ENCODE assay signal across 14 mouse cellular contexts in genomic region chr6:127338412-127338811, GRCm38 (mm10).
DNase-seq lines count a peak whose midpoint lies in the region; ATAC-seq and TF ChIP-seq lines count a peak whose summit lies in the region.
"Had no signal": no experiment of that assay in that cellular context is flagged by ENCODE, and none has a peak within 500 bp of the region (broad histone marks: within the 10 kb centered on the region; RNA-seq: fewer than 3 reads in every experiment).

No protein-coding gene starts in this region.

- H3K4me1 ChIP-seq in heart, embryonic 12.5 days (replicated peaks): peaks cover 77% of the 10 kb centered on the region
- no peaks in the 10 kb centered on the region for H3K4me1 ChIP-seq in liver, adult 2 months (ENCODE audit: control insufficient read depth, insufficient read depth, low read length)
- peaks cover 12% of the 10 kb centered on the region for H3K4me1 ChIP-seq in liver, postnatal 0 days (ENCODE audit: insufficient read depth)
- peaks cover 23 to 24% of the 10 kb centered on the region in 2 experiments for H3K4me1 ChIP-seq in CH12.LX (ENCODE audit: control insufficient read depth in 1 of 2, insufficient read depth in 2 of 2)

- H3K27me3 ChIP-seq in heart, embryonic 12.5 days (replicated peaks): no peaks in the 10 kb centered on the region
- H3K27me3 ChIP-seq in liver, adult 2 months (ENCODE audit: control insufficient read depth, insufficient read depth, low read length): no peaks in the 10 kb centered on the region
- no peaks in the 10 kb centered on the region for H3K27me3 ChIP-seq in liver, postnatal 0 days (ENCODE audit: insufficient read depth, low read length)
- H3K27me3 ChIP-seq in CH12.LX (replicated peaks): no peaks in the 10 kb centered on the region
- H3K27me3 ChIP-seq: neural tube, embryonic 12.5 days had no signal

- ATAC-seq in heart, embryonic 12.5 days (ENCODE audit: insufficient number of reproducible peaks, low FRiP score): no peak
- ATAC-seq in liver, postnatal 0 days: no peak
- 0 out of 2 replicates have a peak, but pooled peaks have one; percentile 16 for ATAC-seq in common myeloid progenitor, adult 5-6 weeks (replicated peaks; ENCODE audit: low read depth, poor library complexity, severe bottlenecking)

- H3K9ac ChIP-seq in heart, embryonic 12.5 days: no peak overlapping the region
- no peak overlapping the region for H3K9ac ChIP-seq in liver, adult 2 months (ENCODE audit: low read depth, low read length)
- H3K9ac ChIP-seq in liver, postnatal 0 days (replicated peaks): no peak overlapping the region
- H3K9ac ChIP-seq in CH12.LX (ENCODE audit: insufficient read depth, low read depth): no peak overlapping the region
- H3K9ac ChIP-seq: neural tube, embryonic 12.5 days had no signal

- WGBS in heart, embryonic 12.5 days: 17% methylated on average over 6 of the region's 6 CpGs
- WGBS in liver, adult 2 months: 26% methylated on average over 6 of the region's 6 CpGs
- WGBS in liver, postnatal 0 days (ENCODE audit: insufficient replicate concordance): 21% methylated on average over 6 of the region's 6 CpGs

- TF ChIP-seq POLR2A in liver, adult 2 months (IDR thresholded peaks at IDR 0.05; ENCODE audit: extremely low read depth, insufficient read depth, low read length): no peak
- TF ChIP-seq POLR2A in CH12.LX (IDR thresholded peaks at IDR 0.05; ENCODE audit: low read depth, low read length): no peak

- TF ChIP-seq RAD21 in CH12.LX (IDR thresholded peaks at IDR 0.05; ENCODE audit: low read depth, low read length): no peak

- dilution Hi-C loops in CH12.LX (cut with MboI; ENCODE audit: extremely low pct_ligation_motif_present, extremely low pct_unique_long_range_greater_than_20kb, low sequenced_read_pairs): no loop called here

- TF ChIP-seq EP300 in liver, postnatal 0 days (IDR thresholded peaks at IDR 0.05; ENCODE audit: low read depth): no peak
- no peak for TF ChIP-seq EP300 in CH12.LX (IDR thresholded peaks at IDR 0.05; ENCODE audit: low read length)

- peak overlapping the region; percentile 25; the same call in 1 of the 2 replicates for H3K27ac ChIP-seq in heart, embryonic 12.5 days (ENCODE audit: poor library complexity, severe bottlenecking)
- H3K27ac ChIP-seq in liver, adult 2 months (replicated peaks; ENCODE audit: insufficient read depth, low read depth, low read length): no peak overlapping the region
- no peak overlapping the region for H3K27ac ChIP-seq in liver, postnatal 0 days (ENCODE audit: low read depth)
- no peak overlapping the region for H3K27ac ChIP-seq in CH12.LX (ENCODE audit: insufficient read depth, low read depth)

- no peaks in the 10 kb centered on the region for H3K79me2 ChIP-seq in liver, adult 2 months (ENCODE audit: control insufficient read depth, insufficient read depth, low read length)
- no peaks in the 10 kb centered on the region for H3K79me2 ChIP-seq in CH12.LX (replicated peaks; ENCODE audit: control insufficient read depth, extremely low read depth, insufficient read depth, poor library complexity, severe bottlenecking)

- no peak overlapping the region for H3K4me3 ChIP-seq in heart, embryonic 12.5 days
- H3K4me3 ChIP-seq in liver, adult 2 months (ENCODE audit: insufficient read depth, low read depth, low read length): no peak overlapping the region
- no peak overlapping the region for H3K4me3 ChIP-seq in liver, postnatal 0 days (ENCODE audit: low read depth, low read length)
- H3K4me3 ChIP-seq in CH12.LX (replicated peaks in 1 of 3; ENCODE audit: low read depth in 2 of 3, low read length in 2 of 3, poor library complexity in 1 of 3): no peak overlapping the region
- H3K4me3 ChIP-seq: erythroblast, embryonic 14.5 days; neural tube, embryonic 12.5 days had no signal

- in situ Hi-C loops in CH12.LX (cut with MboI; ENCODE audit: low pct_ligation_motif_present, low pct_unique_long_range_greater_than_20kb, low sequenced_read_pairs): no loop called here

- H3K9me3 ChIP-seq in heart, embryonic 12.5 days (replicated peaks): no peaks in the 10 kb centered on the region
- no peaks in the 10 kb centered on the region for H3K9me3 ChIP-seq in liver, postnatal 0 days (ENCODE audit: low read length)
- H3K9me3 ChIP-seq in CH12.LX (replicated peaks; ENCODE audit: low read length): no peaks in the 10 kb centered on the region
- H3K9me3 ChIP-seq: neural tube, embryonic 12.5 days had no signal

- H3K4me2 ChIP-seq in heart, embryonic 12.5 days: no peak overlapping the region
- H3K4me2 ChIP-seq in liver, postnatal 0 days (ENCODE audit: low read depth, low read length): no peak overlapping the region
- H3K4me2 ChIP-seq in CH12.LX (ENCODE audit: insufficient read depth, low read depth, poor library complexity, severe bottlenecking): no peak overlapping the region
- H3K4me2 ChIP-seq: liver, embryonic 11.5 days; neural tube, embryonic 12.5 days had no signal

- intact Hi-C loops in heart, postnatal 10 days (cut with DNase I): no loop called here
- intact Hi-C loops in left cerebral cortex, postnatal 36 days (cut with DNase I): no loop called here

- no peaks in the 10 kb centered on the region for H3K36me3 ChIP-seq in heart, embryonic 12.5 days
- no peaks in the 10 kb centered on the region for H3K36me3 ChIP-seq in liver, adult 2 months (ENCODE audit: control insufficient read depth, insufficient read depth, low read length)
- H3K36me3 ChIP-seq in liver, postnatal 0 days (replicated peaks; ENCODE audit: insufficient read depth, low read length): no peaks in the 10 kb centered on the region
- H3K36me3 ChIP-seq in CH12.LX (replicated peaks in 1 of 2; ENCODE audit: control insufficient read depth in 1 of 2, insufficient read depth in 1 of 2, low read length in 1 of 2): no peaks in the 10 kb centered on the region
- H3K36me3 ChIP-seq: neural tube, embryonic 12.5 days had no signal

- DNase-seq in heart, postnatal 10 days: no peak
- DNase-seq in liver, adult 2 months (ENCODE audit: extremely low read depth, low read depth, low spot score): peak; percentile 24
- no peak for DNase-seq in liver, postnatal 0 days
- DNase-seq in CH12.LX (ENCODE audit: extremely low read depth): no peak
- no peak for DNase-seq in left cerebral cortex, postnatal 36 days (ENCODE audit: low spot score in 2 of 2)
- DNase-seq in c-Kit-positive CD71-positive TER-119-positive erythroid progenitor cells, embryonic 14.5 days (ENCODE audit: low spot score): no peak
- DNase-seq: cerebellum, postnatal 14 days; gastrocnemius, postnatal 10 days; thymus, adult 18-20 months had no signal

- TF ChIP-seq CTCF in liver, adult 2 months (IDR thresholded peaks at IDR 0.05; ENCODE audit: low read depth, low read length): no peak
- no peak for TF ChIP-seq CTCF in liver, postnatal 0 days (IDR thresholded peaks at IDR 0.05; ENCODE audit: low read depth)
- TF ChIP-seq CTCF in CH12.LX (conservative IDR thresholded peaks at IDR 0.05 in 1 of 2, IDR thresholded peaks at IDR 0.05 in 1 of 2; ENCODE audit: low read depth in 2 of 2, low read length in 2 of 2): no peak

TF ChIP-seq in CH12.LX, 34 proteins besides CTCF, POLR2A, EP300 and RAD21:
- TF ChIP-seq CHD1 (IDR thresholded peaks at IDR 0.05; ENCODE audit: low read depth, low read length) (no peak), RCOR1 (conservative IDR thresholded peaks at IDR 0.05; ENCODE audit: low read depth, low read length) (no peak), MAZ (IDR thresholded peaks at IDR 0.05; ENCODE audit: low read depth, low read length) (no peak), POLR2AphosphoS2 (IDR thresholded peaks at IDR 0.05; ENCODE audit: low read depth, low read length) (no peak), ZC3H11A (IDR thresholded peaks at IDR 0.05; ENCODE audit: low read depth, low read length) (no peak), MYC (IDR thresholded peaks at IDR 0.05; ENCODE audit: low read depth, low read length) (peak; percentile 68), MAFK (IDR thresholded peaks at IDR 0.05; ENCODE audit: insufficient replicate concordance, low read length) (no peak), MAX (IDR thresholded peaks at IDR 0.05; ENCODE audit: low read length) (peak; percentile 59), BHLHE40 (IDR thresholded peaks at IDR 0.05; ENCODE audit: low read depth, low read length) (no peak)
